Mouse (Mus musculus): ENCODE measurements at regions not wholly inside any gene's neighbourhood (a gene's known extent, or its start where the extent isn't known, plus 50 kb on each side); places are given as distances from the start of the nearest gene placed in this dataset.

GRCm38 (mm10) chr16:25147486-25147885 lies 139.1 kb upstream of the Tprg start:
- no peak for ATAC-seq (ENCODE audit: insufficient read depth)
- WGBS (ENCODE audit: insufficient replicate concordance): 43% methylated on average over 4 of the region's 4 CpGs
- no peak overlapping the region for H3K4me2 ChIP-seq (ENCODE audit: low read depth)

DNA sequence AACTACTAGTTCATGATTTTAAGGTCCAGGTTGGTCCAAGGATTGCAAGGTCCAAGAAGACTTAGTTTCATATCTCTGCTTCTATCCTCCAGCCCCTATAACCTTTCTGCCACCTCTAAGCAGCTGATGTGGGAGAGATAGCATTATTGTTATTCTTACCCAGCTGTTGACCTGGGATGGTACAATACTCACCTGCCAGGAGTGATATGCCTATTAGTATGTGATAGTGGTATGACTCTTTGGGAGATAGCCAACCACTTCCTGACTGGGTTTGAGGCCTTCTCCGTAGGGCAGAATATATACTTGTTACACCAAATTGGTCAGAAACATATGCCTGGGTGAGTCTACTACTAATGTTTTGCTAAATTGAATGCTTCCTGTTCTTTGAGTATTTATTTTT lies 137.4 kb upstream of the Tprg start:
- ATAC-seq (ENCODE audit: insufficient read depth): no peak
- no peaks in the 10 kb centered on the region for H3K9me3 ChIP-seq (ENCODE audit: control insufficient read depth, low read length)
- no peak for DNase-seq (ENCODE audit: low read depth in 3 of 3, low spot score in 3 of 3)
- no peaks in the 10 kb centered on the region for H3K27me3 ChIP-seq (ENCODE audit: control insufficient read depth, insufficient read depth, low read length)
- H3K4me3 ChIP-seq (ENCODE audit: insufficient read depth in 1 of 2, low read depth in 2 of 2, low read length in 2 of 2): no peak overlapping the region
- no peaks in the 10 kb centered on the region for H3K36me3 ChIP-seq (replicated peaks; ENCODE audit: control insufficient read depth, insufficient read depth, low read depth)
- H3K9ac ChIP-seq (replicated peaks): no peak overlapping the region
- no peak overlapping the region for H3K27ac ChIP-seq
- H3K4me1 ChIP-seq (replicated peaks; ENCODE audit: control insufficient read depth in 2 of 2, insufficient read depth in 2 of 2, low read length in 1 of 2): no peaks in the 10 kb centered on the region
- 45% methylated on average over 1 of the region's 1 CpGs for WGBS (ENCODE audit: insufficient replicate concordance)
- H3K4me2 ChIP-seq (ENCODE audit: low read depth): no peak overlapping the region
- TF ChIP-seq CTCF (IDR thresholded peaks at IDR 0.05; ENCODE audit: low read depth): no peak
- TF ChIP-seq EP300 (IDR thresholded peaks at IDR 0.05; ENCODE audit: low read depth): no peak

More at GRCm38 (mm10) chr16:25147486-25147885, 139.1 kb upstream of the Tprg start:
- Histone ChIP-seq H3K9ac (replicated peaks) (no peak overlapping the region), H3K4me3 (ENCODE audit: insufficient read depth in 1 of 2, low read depth in 2 of 2, low read length in 2 of 2) (no peak overlapping the region), H3K4me1 (replicated peaks; ENCODE audit: control insufficient read depth in 2 of 2, insufficient read depth in 2 of 2, low read length in 1 of 2) (no peaks in the 10 kb centered on the region), H3K27ac (no peak overlapping the region), H3K27me3 (ENCODE audit: control insufficient read depth, insufficient read depth, low read length) (no peaks in the 10 kb centered on the region), H3K36me3 (replicated peaks; ENCODE audit: control insufficient read depth, insufficient read depth, low read depth) (no peaks in the 10 kb centered on the region), H3K9me3 (ENCODE audit: control insufficient read depth, low read length) (no peaks in the 10 kb centered on the region)
- no peak for TF ChIP-seq CTCF (IDR thresholded peaks at IDR 0.05; ENCODE audit: low read depth)
- no peak for TF ChIP-seq EP300 (IDR thresholded peaks at IDR 0.05; ENCODE audit: low read depth)
- no peak for DNase-seq (ENCODE audit: low read depth in 3 of 3, low spot score in 3 of 3)

GRCm38 (mm10) chr16:25176870-25177269 lies 109.7 kb upstream of the Tprg start:
- DNase-seq (ENCODE audit: low read depth in 3 of 3, low spot score in 3 of 3) (no peak), ATAC-seq (ENCODE audit: insufficient read depth) (no peak)
- no peak for TF ChIP-seq EP300 (IDR thresholded peaks at IDR 0.05; ENCODE audit: low read depth)
- TF ChIP-seq CTCF (IDR thresholded peaks at IDR 0.05; ENCODE audit: low read depth): no peak
- no peaks in the 10 kb centered on the region; a peak in 1 of 4 replicates for H3K4me1 ChIP-seq (replicated peaks; ENCODE audit: control insufficient read depth in 2 of 2, insufficient read depth in 2 of 2, low read length in 1 of 2)
- H3K4me2 ChIP-seq (ENCODE audit: low read depth): no peak overlapping the region
- no peaks in the 10 kb centered on the region for H3K36me3 ChIP-seq (replicated peaks; ENCODE audit: control insufficient read depth, insufficient read depth, low read depth)
- no peaks in the 10 kb centered on the region for H3K9me3 ChIP-seq (ENCODE audit: control insufficient read depth, low read length)
- no peak overlapping the region for H3K27ac ChIP-seq
- H3K27me3 ChIP-seq (ENCODE audit: control insufficient read depth, insufficient read depth, low read length): no peaks in the 10 kb centered on the region
- H3K9ac ChIP-seq (replicated peaks): no peak overlapping the region
- H3K4me3 ChIP-seq (ENCODE audit: insufficient read depth in 1 of 2, low read depth in 2 of 2, low read length in 2 of 2): no peak overlapping the region

DNA sequence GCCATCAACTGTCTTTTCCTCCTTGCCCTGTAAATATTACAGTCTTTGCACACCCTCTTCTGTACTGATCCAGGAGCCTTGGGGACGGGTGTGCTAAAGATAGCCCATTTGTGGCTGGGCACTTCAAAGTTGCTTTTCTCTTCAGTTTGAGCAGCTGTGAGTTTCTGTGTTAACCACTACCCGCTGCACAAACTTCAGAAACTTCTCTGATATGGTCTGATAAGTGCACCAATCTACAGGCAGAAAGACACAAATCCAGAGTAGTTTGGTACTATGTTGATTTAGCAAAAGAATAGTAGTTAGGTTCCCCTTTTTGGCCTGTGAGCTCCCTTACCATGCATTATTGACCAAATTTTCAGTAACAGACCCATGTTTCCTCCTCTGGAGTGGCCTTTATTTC lies 108.6 kb upstream of the Tprg start:
- no peak for DNase-seq (ENCODE audit: low read depth in 3 of 3, low spot score in 3 of 3)

GRCm38 (mm10) chr16:25181939-25182338 lies 104.7 kb upstream of the Tprg start:
- 67% methylated on average over 6 of the region's 6 CpGs for WGBS (ENCODE audit: insufficient replicate concordance)
- H3K27me3 ChIP-seq (ENCODE audit: control insufficient read depth, insufficient read depth, low read length): no peaks in the 10 kb centered on the region
- H3K4me1 ChIP-seq (replicated peaks; ENCODE audit: control insufficient read depth in 2 of 2, insufficient read depth in 2 of 2, low read length in 1 of 2): no peaks in the 10 kb centered on the region; a peak in 1 of 4 replicates
- TF ChIP-seq CTCF (IDR thresholded peaks at IDR 0.05; ENCODE audit: low read depth) (no peak), EP300 (IDR thresholded peaks at IDR 0.05; ENCODE audit: low read depth) (no peak)
- no peaks in the 10 kb centered on the region for H3K9me3 ChIP-seq (ENCODE audit: control insufficient read depth, low read length)
- no peak overlapping the region for H3K27ac ChIP-seq
- no peak overlapping the region for H3K9ac ChIP-seq (replicated peaks)
- H3K4me2 ChIP-seq (ENCODE audit: low read depth): no peak overlapping the region
- DNase-seq (ENCODE audit: low read depth in 3 of 3, low spot score in 3 of 3) (no peak), ATAC-seq (ENCODE audit: insufficient read depth) (no peak)
- H3K36me3 ChIP-seq (replicated peaks; ENCODE audit: control insufficient read depth, insufficient read depth, low read depth): no peaks in the 10 kb centered on the region
- H3K4me3 ChIP-seq (ENCODE audit: insufficient read depth in 1 of 2, low read depth in 2 of 2, low read length in 2 of 2): no peak overlapping the region

More for the DNA sequence above, 108.6 kb upstream of the Tprg start:
- Histone ChIP-seq H3K4me2 (ENCODE audit: low read depth) (no peak overlapping the region), H3K4me3 (ENCODE audit: insufficient read depth in 1 of 2, low read depth in 2 of 2, low read length in 2 of 2) (no peak overlapping the region), H3K9me3 (ENCODE audit: control insufficient read depth, low read length) (no peaks in the 10 kb centered on the region), H3K9ac (replicated peaks) (no peak overlapping the region), H3K36me3 (replicated peaks; ENCODE audit: control insufficient read depth, insufficient read depth, low read depth) (no peaks in the 10 kb centered on the region), H3K4me1 (replicated peaks; ENCODE audit: control insufficient read depth in 2 of 2, insufficient read depth in 2 of 2, low read length in 1 of 2) (no peaks in the 10 kb centered on the region; a peak in 1 of 4 replicates), H3K27ac (no peak overlapping the region), H3K27me3 (ENCODE audit: control insufficient read depth, insufficient read depth, low read length) (no peaks in the 10 kb centered on the region)
- 23% methylated on average over 2 of the region's 2 CpGs for WGBS (ENCODE audit: insufficient replicate concordance)
- no peak for ATAC-seq (ENCODE audit: insufficient read depth)
- no peak for TF ChIP-seq EP300 (IDR thresholded peaks at IDR 0.05; ENCODE audit: low read depth)
- no peak for TF ChIP-seq CTCF (IDR thresholded peaks at IDR 0.05; ENCODE audit: low read depth)
